Mouse (Mus musculus) cerebellum, adult (tissue): Measurements from ENCODE around the gene Plb1.

ENCODE experiments used
- ATAC-seq: cut with Nextera tagmentation; 2 replicates; pipeline ENCODE4 v1.9.2; 2017; ENCODE audit warnings: mild to moderate bottlenecking, moderate library complexity, mixed read lengths; ENCODE audit not compliant: insufficient number of reproducible peaks, low FRiP score, low TSS enrichment

Gene Plb1

GRCm38 (mm10) chr5:32232474-32232873 is at the start of gene Plb1:
Gene Plb1 (plus strand): TSS chr5:32232708.
- ATAC-seq, result no peak

DNA sequence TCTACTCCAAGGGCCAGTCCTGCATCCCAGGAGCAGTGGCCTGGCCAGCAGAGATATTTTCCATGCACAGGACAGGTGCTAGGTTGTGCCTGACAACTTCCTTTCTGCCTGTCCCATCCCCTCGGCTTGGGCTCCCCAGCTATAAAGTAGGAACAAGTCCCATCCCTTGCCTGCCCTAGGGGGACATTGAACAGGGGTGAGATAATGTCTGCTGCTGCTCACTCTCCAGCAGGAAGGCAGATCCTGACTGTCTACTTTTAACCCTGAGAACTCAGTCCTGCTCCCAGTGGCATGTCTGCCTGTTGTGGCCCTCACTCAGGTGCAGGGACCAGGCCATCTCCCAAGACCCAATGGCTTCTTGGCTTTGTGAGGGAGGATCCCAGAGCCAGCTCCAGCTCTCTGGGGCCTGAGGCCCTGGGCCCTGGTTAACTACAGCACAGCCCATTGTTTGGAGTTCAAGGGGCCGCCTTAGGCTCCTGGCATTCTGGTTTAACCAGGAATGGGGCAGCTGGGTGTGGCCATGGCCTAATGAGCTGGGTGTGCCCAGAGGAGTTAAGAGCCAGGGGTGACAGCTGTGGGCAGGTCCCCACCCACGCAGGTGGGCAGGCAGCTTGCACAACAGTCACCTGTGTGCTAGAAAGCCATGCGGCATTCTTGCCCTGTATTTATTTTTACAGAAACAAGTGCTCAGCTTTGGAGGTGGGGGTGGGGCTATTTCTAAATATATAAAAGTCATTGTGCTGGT is 49.5 kb upstream of the Plb1 start:
- no peak for ATAC-seq

DNA sequence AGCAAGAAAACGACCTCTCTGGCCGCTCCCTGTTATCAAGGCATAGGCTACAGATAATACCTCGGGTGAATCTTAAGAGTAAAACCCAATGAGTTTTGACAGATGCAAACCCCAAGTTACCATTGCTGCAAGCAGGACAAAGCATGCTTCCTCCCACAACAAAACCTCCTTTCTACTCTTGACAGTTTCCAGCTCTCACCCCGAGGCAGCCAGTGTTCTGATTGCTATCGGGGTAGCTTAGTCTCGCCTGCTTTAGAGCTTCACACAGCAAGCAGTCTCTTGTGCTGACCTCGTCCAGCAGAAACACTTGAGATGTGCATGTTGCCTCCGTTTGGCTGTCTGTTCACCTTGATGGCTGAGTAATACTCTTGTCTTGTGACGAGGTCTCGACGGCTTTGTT is 44.8 kb upstream of the Plb1 start:
- ATAC-seq, result no peak

DNA sequence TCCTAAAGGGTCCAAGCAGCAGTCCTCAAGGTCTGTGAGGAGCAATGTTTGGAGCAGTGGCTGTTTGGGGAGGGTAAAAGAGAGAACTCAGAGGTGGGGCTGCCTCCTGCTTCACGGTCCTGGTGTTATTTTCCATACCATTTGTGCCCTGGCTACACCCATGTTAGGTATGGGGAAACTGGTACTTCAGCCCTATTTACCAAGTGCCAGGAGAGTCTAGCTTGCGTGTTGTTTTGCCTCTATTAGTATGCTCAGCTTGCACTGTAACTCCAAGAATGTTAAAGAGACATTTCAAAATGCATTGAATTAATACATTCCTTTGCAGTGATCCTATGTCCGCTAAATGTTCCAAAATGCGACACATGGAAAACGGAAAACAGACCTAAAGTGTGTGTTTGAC is 41.2 kb upstream of the Plb1 start:
- no peak for ATAC-seq

- ATAC-seq, result no peak
Measured at GRCm38 (mm10) chr5:32192016-32192845, 40.3 kb upstream of the Plb1 start.

DNA sequence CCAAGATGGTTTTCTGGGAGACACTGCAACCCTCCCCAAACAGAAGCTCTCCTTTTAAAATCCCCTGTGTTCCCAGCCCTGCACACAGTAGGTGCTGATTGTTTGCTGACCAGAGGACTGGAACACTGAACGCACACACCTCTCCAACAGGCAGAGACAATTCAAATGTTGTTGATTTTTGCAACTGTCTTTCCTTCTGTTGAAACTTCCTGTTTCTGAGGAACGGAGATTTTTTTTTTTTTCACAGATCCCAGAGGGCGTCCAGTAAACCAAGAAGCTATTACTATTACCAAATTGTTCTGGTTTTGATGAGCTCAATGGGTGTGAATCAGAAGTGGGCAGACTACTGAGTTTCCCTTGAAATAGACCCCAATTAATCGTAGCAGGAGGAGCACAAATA is 38.3 kb upstream of the Plb1 start:
- no peak for ATAC-seq

GRCm38 (mm10) chr5:32195857-32196609 is 36.5 kb upstream of the Plb1 start:
- ATAC-seq, result no peak

DNA sequence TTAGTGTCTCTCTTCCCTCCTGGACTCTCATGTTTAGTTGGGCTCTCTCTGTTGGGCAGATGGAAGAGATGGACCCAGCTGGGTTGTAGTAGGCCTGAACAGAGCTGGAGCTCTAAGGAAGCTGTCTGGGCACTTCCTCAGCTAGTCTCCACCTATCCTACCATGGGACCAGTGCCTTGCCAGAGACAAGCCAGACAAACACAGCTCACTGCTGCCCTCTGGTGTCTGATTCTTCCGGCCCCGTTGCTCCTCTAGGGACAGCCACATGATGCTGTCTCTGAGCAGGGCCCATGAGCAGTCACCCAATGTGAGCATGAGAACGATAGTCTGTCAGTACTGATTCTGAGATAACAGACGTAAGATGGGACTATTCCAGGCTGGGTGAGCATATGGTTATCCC is 34.8 kb upstream of the Plb1 start:
- peak; percentile 70 for ATAC-seq

GRCm38 (mm10) chr5:32199136-32199535 is 33.4 kb upstream of the Plb1 start:
- no peak for ATAC-seq

GRCm38 (mm10) chr5:32199594-32199993 is 32.9 kb upstream of the Plb1 start:
- ATAC-seq, result no peak

GRCm38 (mm10) chr5:32204653-32205052 is 27.9 kb upstream of the Plb1 start:
- ATAC-seq, result no peak

GRCm38 (mm10) chr5:32206726-32207125 is 25.8 kb upstream of the Plb1 start:
- no peak for ATAC-seq

GRCm38 (mm10) chr5:32208460-32208859 is 24.0 kb upstream of the Plb1 start:
- ATAC-seq, result no peak

GRCm38 (mm10) chr5:32211011-32211410 is 21.5 kb upstream of the Plb1 start:
- ATAC-seq, result no peak

- no peak for ATAC-seq
Measured at GRCm38 (mm10) chr5:32213746-32214145, 18.8 kb upstream of the Plb1 start.

DNA sequence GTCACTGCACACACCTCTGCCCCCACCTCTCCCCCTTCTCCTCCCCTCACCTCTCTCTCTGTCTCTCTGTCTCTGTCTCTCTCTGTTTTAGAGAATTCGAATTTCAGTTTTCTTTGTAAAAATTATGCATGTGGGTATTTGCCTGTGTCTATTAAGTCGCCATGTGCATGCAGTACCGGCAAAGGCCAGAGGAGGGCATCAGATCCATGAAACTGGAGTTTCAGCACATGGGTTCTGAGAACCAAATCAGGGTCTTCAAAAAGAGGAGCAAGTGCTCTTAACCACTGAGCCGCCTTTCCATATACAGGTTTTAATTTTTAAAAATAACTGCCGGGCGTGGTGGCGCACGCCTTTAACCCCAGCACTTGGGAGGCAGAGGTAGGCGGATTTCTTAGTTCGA is 17.0 kb upstream of the Plb1 start:
- ATAC-seq, result no peak

DNA sequence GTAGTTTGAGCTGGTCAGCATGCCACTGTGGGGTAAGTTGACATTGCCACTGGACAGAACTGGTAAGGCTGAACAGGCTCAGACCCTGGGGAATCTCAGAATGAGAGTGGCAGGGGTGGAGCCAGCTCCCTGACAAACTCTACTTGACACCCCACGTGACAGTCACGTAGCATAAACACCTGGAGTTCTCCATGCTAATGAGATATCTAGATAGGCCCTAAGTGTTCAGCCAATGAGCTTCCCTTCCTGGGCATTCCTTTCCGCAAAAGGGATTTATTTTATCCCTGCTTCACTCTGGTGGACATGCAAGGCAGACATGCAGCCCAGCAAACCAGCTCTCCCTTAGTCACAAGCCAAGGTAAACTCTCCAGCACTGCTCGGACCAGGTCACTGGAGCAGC is 16.0 kb upstream of the Plb1 start:
- no peak for ATAC-seq

GRCm38 (mm10) chr5:32217477-32217876 is 15.0 kb upstream of the Plb1 start:
- ATAC-seq, result no peak

GRCm38 (mm10) chr5:32230372-32230771 is 2.1 kb upstream of the Plb1 start:
- ATAC-seq, result no peak

- no peak for ATAC-seq
Measured at GRCm38 (mm10) chr5:32239337-32239736, 6.8 kb downstream of the Plb1 start.

DNA sequence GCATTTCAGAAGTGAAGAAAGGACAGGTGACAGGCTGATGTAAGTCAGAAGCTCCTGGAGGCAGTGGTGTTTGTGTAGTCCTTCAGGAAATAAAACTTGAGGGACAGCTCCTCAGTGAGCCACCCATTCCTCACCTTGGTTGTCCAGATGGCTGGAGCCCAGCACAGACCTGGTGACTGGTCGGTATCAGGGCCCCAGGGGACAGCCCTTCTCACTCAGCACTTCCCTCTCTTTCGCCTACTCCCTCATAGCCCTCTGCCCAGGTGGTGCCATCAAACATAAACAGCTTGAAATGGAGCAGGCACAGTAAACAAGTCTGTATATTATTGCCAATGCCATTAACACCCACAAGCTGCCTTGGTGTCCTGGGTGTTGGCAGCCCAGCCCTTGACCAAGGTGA is 8.2 kb downstream of the Plb1 start:
- ATAC-seq, result no peak
